Mouse (Mus musculus): Measurements from ENCODE around the gene Gga2. TPM values are rescaled to one million over a fixed set of nuclear protein-coding genes. Genes with fewer than 3 reads are reported as not detected.

Gga2 gene
- polyA plus RNA-seq, 1 experiment: not detected

DNA sequence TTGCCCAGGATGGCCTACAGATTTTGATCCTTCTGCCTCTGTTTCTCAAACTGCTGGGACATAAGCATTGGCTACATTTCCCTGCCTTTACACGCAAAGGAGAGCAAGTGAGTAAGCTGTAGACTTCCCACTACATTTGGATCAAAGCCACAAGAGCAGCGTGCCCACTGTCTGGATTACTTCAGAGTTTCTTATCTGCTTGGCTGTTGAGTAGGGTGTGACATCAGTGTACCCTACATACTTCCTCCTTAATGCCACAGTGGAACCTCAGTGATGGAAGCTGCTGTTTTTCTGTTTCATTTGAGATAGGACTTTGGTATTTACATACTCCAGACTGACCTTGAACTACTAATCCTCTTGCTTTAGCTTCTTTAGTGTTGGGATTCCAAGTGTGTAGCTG is 25.8 kb upstream of the Gga2 start:
- 91% methylated on average over 2 of the region's 2 CpGs for WGBS

DNA sequence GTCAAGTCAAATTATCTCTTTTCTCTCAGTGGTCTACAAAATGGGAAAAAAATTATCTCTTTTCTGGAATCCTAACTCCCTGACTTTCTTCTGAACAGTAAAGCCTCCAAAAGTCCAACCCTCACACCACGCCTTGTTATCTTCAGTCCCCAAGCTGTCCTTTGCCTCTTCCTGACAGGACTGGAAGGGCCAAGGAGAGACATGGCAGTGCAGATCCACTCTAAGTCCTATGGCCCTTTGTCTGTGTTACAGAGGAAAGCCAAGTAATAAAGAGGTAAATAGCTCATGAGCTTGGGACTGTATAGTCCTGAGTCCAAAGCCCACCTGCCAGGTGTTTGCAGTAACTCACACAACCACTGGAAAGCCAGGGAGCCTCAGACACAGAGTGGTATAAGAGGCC is 24.7 kb upstream of the Gga2 start:
- 95% methylated on average over 1 of the region's 1 CpGs for WGBS
- TF ChIP-seq POLR2A (IDR thresholded peaks at IDR 0.05; ENCODE audit: insufficient read depth, low read depth, low read length) (no peak), CTCF (IDR thresholded peaks at IDR 0.05; ENCODE audit: insufficient read depth, low read depth, low read length) (no peak)
- Histone ChIP-seq H3K4me1 (ENCODE audit: control insufficient read depth, insufficient read depth, low read length) (0 out of 2 replicates have a peak, but pooled peaks cover 3% of the 10 kb centered on the region), H3K4me3 (ENCODE audit: insufficient read depth, low read depth, low read length) (no peak overlapping the region), H3K27ac (ENCODE audit: insufficient read depth, low read depth, low read length) (no peak overlapping the region)

More for the DNA sequence above, 25.8 kb upstream of the Gga2 start:
- Histone ChIP-seq H3K4me1 (ENCODE audit: control insufficient read depth, insufficient read depth, low read length) (0 out of 2 replicates have a peak, but pooled peaks cover 3% of the 10 kb centered on the region), H3K27ac (ENCODE audit: insufficient read depth, low read depth, low read length) (no peak overlapping the region), H3K4me3 (ENCODE audit: insufficient read depth, low read depth, low read length) (no peak overlapping the region)
- TF ChIP-seq POLR2A (IDR thresholded peaks at IDR 0.05; ENCODE audit: insufficient read depth, low read depth, low read length): no peak
- TF ChIP-seq CTCF (IDR thresholded peaks at IDR 0.05; ENCODE audit: insufficient read depth, low read depth, low read length): no peak

GRCm38 (mm10) chr7:122045181-122045634 is 24.2 kb upstream of the Gga2 start:
- WGBS: 58% methylated on average over 4 of the region's 4 CpGs
- no peak overlapping the region for H3K4me3 ChIP-seq (ENCODE audit: insufficient read depth, low read depth, low read length)
- H3K4me1 ChIP-seq (ENCODE audit: control insufficient read depth, insufficient read depth, low read length): 0 out of 2 replicates have a peak, but pooled peaks cover 3% of the 10 kb centered on the region
- H3K27ac ChIP-seq (ENCODE audit: insufficient read depth, low read depth, low read length): no peak overlapping the region
- TF ChIP-seq CTCF (IDR thresholded peaks at IDR 0.05; ENCODE audit: insufficient read depth, low read depth, low read length) (no peak), POLR2A (IDR thresholded peaks at IDR 0.05; ENCODE audit: insufficient read depth, low read depth, low read length) (no peak)

DNA sequence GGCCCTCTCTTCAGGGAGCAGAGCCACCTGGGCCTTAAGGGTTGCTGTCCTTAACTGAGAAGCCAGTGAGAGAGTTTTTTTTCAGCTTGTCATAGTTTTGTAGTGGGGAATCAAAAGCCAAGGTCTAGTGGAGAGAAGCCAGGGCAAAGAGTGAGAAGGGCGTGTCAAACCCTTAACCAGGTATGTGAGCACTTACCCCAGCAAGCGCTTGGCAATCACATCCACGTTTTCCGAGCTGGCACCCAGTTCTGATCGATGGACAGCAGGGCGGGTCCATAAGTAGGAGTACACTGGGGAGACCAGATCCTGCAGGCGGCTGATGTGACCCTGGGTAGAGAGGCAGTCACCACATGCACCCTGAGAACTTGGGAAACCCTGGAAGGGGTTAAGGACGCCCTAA is 23.1 kb upstream of the Gga2 start:
- Histone ChIP-seq H3K27ac (ENCODE audit: insufficient read depth, low read depth, low read length) (no peak overlapping the region), H3K4me1 (ENCODE audit: control insufficient read depth, insufficient read depth, low read length) (0 out of 2 replicates have a peak, but pooled peaks cover 3% of the 10 kb centered on the region), H3K4me3 (ENCODE audit: insufficient read depth, low read depth, low read length) (no peak overlapping the region)
- WGBS: 93% methylated on average over 8 of the region's 8 CpGs
- TF ChIP-seq CTCF (IDR thresholded peaks at IDR 0.05; ENCODE audit: insufficient read depth, low read depth, low read length): no peak
- TF ChIP-seq POLR2A (IDR thresholded peaks at IDR 0.05; ENCODE audit: insufficient read depth, low read depth, low read length): no peak

DNA sequence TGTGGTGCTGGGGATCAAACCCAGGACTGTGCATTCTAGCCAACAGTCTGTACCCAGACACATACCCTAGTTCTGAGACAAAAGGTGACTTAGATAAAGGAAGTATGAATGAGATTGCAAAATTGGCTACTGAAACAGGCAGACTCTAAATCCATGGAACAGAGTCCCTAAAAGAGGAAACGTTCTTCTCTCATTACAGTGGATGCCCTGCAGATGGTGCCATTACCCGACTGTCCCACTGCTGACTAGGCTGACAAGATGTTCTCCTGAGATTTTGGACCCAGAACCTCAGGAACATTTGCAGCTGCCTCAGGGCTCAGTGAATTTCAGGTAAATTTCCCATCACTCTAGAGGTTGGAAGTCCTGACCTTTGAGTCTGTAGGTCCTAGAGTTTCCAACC is 13.3 kb upstream of the Gga2 start:
- TF ChIP-seq CTCF (IDR thresholded peaks at IDR 0.05; ENCODE audit: insufficient read depth, low read depth, low read length) (no peak), POLR2A (IDR thresholded peaks at IDR 0.05; ENCODE audit: insufficient read depth, low read depth, low read length) (no peak)
- Histone ChIP-seq H3K4me1 (ENCODE audit: control insufficient read depth, insufficient read depth, low read length) (no peaks in the 10 kb centered on the region), H3K4me3 (ENCODE audit: insufficient read depth, low read depth, low read length) (no peak overlapping the region), H3K27ac (ENCODE audit: insufficient read depth, low read depth, low read length) (no peak overlapping the region)
- WGBS: 29% methylated on average over 2 of the region's 2 CpGs

- WGBS: 68% methylated on average over 3 of the region's 3 CpGs
- TF ChIP-seq POLR2A (IDR thresholded peaks at IDR 0.05; ENCODE audit: insufficient read depth, low read depth, low read length) (no peak), CTCF (IDR thresholded peaks at IDR 0.05; ENCODE audit: insufficient read depth, low read depth, low read length) (no peak)
- H3K27ac ChIP-seq (ENCODE audit: insufficient read depth, low read depth, low read length): no peak overlapping the region
- H3K4me3 ChIP-seq (ENCODE audit: insufficient read depth, low read depth, low read length): no peak overlapping the region
- H3K4me1 ChIP-seq (ENCODE audit: control insufficient read depth, insufficient read depth, low read length): no peaks in the 10 kb centered on the region
These were observed 12.3 kb upstream of the Gga2 start for GRCm38 (mm10) chr7:122033371-122033770.

- TF ChIP-seq POLR2A (IDR thresholded peaks at IDR 0.05; ENCODE audit: insufficient read depth, low read depth, low read length) (no peak), CTCF (IDR thresholded peaks at IDR 0.05; ENCODE audit: insufficient read depth, low read depth, low read length) (no peak)
- no peak overlapping the region for H3K4me3 ChIP-seq (ENCODE audit: insufficient read depth, low read depth, low read length)
- WGBS: 100% methylated on average over 2 of the region's 2 CpGs
- no peak overlapping the region for H3K27ac ChIP-seq (ENCODE audit: insufficient read depth, low read depth, low read length)
- H3K4me1 ChIP-seq (ENCODE audit: control insufficient read depth, insufficient read depth, low read length): peaks cover 12% of the 10 kb centered on the region; the same call in 1 of the 2 replicates
These were observed 1.1 kb upstream of the Gga2 start for GRCm38 (mm10) chr7:122022131-122022530.

GRCm38 (mm10) chr7:122020273-122020666 is 752 bp downstream of the Gga2 start:
- 0 out of 2 replicates have a peak overlapping the region, but pooled peaks have one; percentile 81 for H3K27ac ChIP-seq (ENCODE audit: insufficient read depth, low read depth, low read length)
- WGBS: 2% methylated on average over 6 of the region's 6 CpGs
- peaks cover 19% of the 10 kb centered on the region; the same call in 1 of the 2 replicates for H3K4me1 ChIP-seq (ENCODE audit: control insufficient read depth, insufficient read depth, low read length)
- no peak for TF ChIP-seq CTCF (IDR thresholded peaks at IDR 0.05; ENCODE audit: insufficient read depth, low read depth, low read length)
- no peak for TF ChIP-seq POLR2A (IDR thresholded peaks at IDR 0.05; ENCODE audit: insufficient read depth, low read depth, low read length)
- peak overlapping the region; percentile 97 for H3K4me3 ChIP-seq (ENCODE audit: insufficient read depth, low read depth, low read length)

- H3K27ac ChIP-seq (ENCODE audit: insufficient read depth, low read depth, low read length): no peak overlapping the region
- H3K4me1 ChIP-seq (ENCODE audit: control insufficient read depth, insufficient read depth, low read length): peaks cover 28% of the 10 kb centered on the region
- TF ChIP-seq CTCF (IDR thresholded peaks at IDR 0.05; ENCODE audit: insufficient read depth, low read depth, low read length) (no peak), POLR2A (IDR thresholded peaks at IDR 0.05; ENCODE audit: insufficient read depth, low read depth, low read length) (no peak)
- whole genome bisulfite sequencing: 71% methylated on average over 7 of the region's 7 CpGs
- no peak overlapping the region for H3K4me3 ChIP-seq (ENCODE audit: insufficient read depth, low read depth, low read length)
These were observed 2.0 kb downstream of the Gga2 start for GRCm38 (mm10) chr7:122018978-122019377.
